Mouse (Mus musculus) adipocyte (in vitro differentiated cells): ENCODE measurements around the gene Fam19a3.
A peak's percentile ranks its signal among the peaks of the same experiment; 100 is the strongest.
"Not testable (repeated sequence)": the region's sequence is repeated elsewhere in the genome, so short reads cannot be mapped to it uniquely, and the experiment has no call there.

Source experiments
- DNase-seq: peaks from one replicate; pipeline ENCODE4 v3.0.0-alpha.2; 2016; ENCODE audit warnings: low spot score

The Fam19a3 gene

DNA sequence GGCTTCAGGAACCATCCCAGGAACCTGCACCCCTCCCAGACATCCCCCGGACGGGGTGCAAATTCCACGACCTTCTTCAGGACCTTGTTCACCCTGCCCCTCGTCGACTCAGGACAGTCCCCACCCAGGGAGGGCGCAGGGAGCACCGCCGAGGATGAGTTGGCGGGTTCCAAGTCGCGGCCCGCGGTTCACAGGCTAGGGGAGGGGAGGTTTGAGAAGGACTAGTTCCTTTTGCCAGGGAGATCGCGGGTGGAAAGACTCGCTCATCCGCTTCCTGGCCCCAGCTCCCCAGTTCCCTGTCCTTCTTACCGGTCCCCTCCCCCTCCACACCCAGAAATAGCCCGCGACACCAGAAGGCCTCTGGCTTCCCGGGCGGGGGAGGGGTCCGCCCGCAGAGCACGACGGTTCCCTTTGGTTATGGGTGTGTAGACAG lies at the start of gene Fam19a3:
Gene Fam19a3, minus strand, starts transcription at position 370 of the 433 bp plus-strand sequence.
- no peak for DNase-seq

DNA sequence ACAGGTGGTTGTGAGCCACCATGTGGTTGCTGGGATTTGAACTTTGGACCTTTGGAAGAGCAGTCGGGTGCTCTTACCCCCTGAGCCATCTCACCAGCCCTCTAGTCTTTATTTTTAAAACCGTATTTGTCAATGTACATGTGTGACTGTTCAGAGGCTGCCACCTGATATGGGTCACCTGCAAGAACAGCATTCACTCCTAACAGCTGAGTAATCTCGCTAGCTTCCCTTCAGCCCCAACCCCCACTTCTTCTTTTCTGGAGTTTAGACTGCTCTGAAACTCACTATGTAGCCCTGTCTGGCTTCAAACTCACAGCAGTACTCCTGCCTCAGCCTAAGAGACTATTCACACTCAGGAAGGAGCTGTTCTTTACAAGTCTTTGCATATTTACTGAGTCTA lies 40.8 kb upstream of the Fam19a3 start:
- DNase-seq, result no peak

DNA sequence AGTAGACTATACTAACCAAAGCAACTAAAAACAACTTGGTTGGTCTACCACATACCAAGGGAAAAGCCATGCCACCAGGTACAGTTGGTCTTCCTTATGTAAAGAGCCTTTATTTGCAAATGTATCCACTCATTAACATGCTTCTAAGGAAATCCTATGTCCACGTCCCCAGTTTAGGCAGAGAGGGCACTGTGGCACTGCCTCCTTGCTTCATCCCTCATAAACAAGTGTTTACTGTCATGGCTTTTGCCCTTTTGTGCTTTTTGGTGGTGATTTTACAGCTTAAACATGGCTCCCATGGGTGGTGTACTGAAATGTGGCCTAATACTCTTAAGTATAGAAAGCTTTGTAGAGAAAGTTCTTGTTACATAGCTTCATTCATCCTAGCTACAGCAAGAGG lies 38.8 kb upstream of the Fam19a3 start:
- DNase-seq, result peak; percentile 40

DNA sequence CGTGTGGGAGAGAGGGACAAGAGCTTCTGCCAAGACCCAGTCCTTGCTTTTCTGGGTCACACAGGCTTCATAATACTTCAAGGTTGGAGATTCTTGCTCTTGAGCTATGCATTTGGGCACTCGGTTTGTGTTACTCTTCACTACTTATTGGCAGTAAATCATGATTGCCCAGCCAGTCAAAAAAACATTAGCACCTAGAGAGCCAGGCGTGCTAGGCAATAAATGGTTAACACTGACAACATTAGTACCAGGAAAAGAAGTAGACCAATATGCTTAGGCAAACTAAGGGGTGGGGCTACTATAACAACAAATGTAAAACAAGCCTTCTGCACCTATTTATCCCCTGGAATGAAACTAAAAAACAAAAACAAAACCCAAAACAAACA lies 37.1 kb upstream of the Fam19a3 start:
- no peak for DNase-seq

DNA sequence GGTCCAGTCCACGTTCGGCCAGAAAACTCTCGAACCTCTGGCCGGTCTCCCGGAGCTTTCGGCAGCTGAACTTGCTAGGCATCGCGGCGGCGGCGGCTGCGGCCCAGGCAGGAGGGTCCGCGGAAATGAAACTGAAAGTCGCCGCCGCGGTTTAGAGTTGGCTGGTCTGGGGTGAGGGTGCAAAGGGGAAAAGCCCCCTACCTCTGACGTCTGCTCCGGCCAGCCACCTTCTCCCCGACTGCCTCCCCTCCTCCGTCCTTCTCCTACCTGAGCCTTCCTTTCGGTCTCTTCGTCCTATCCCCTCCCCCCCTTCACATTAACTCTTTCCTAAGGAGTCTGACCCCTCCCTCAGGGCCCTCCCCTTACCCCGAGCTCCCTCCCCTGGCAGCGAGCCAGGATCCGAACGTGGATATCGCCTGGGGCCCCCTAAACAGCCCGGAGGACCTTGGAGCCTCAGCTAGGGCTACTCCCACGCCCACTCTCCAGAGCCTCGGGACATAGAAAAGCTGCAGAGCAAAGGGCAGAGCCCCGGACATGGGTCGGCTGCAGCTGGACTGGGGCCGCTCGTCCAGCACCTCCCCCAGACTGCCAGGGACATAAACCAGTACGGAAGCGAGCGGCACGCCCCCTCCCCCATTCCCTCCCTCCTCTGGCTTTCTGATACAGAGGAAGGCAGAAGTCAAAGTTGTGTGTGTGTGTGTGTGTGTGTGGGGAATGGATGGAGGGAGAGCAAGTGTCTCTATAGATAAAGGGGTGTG lies 36.5 kb upstream of the Fam19a3 start, which contains the start of gene Mov10:
Gene Mov10, minus strand, starts transcription at position 573 of the 758 bp plus-strand sequence.
- DNase-seq, result peak; percentile 93

DNA sequence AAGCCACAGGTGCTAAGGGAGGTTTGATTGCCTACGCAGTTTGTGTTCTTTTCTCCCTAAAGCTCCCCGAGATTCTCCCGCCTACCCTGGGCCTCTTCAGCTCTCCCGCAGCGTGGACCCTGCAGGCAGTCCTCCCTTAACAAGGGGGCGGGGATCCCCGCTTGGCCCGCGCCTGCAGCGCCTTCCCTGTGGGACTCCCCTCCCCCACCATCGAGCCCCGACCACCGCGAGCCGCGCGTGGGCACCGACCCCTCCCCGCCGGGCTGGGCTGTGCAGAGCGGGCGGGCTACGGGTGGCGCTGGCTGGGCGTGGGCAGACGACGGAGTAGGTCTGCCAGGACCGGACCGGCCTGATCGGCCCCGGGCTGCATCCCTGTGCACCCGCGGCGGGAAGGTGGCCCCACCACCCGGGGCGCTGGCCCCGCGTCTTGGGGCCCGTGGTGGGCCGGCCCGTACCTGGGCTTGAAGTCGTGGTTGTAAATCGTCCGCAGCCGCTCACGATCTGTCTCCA lies 35.9 kb upstream of the Fam19a3 start:
- peak; percentile 50 for DNase-seq

DNA sequence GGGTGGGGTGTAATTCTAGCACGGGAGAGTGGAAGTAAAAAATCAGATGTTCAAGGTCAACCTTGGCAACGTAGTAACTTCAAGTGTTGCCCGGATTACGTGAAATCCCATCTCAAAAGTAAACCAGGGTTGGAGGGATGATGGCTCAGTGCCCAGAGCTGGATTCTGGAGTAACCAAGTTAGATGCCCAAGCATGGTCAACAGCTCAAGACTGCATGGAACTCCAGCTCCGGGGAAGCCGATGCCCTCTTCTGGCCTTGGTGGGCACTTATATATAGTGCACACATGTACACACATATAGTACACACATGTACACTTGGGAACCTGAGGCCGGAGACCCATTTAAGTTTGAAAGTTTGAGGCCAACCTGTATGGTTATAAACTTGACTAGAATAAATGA lies 34.5 kb upstream of the Fam19a3 start:
- no peak for DNase-seq

DNA sequence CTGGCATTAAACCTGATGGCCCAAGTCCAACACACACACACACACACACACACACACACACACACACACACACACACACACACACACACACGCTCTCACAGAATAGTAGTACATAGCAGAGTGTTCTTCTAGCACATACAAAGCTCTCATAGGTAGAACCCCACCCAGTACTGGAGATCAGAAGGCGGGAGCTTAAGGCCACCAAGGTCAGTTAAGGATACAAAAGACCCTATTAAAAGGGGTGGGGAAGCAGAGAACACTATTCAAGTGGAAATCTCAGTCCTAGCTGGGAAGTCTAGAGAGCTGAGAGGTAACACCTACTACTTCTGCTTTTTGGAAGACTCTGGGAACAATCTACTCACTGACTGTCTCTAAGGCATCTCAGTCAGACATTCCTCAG lies 33.7 kb upstream of the Fam19a3 start:
- no peak for DNase-seq

DNA sequence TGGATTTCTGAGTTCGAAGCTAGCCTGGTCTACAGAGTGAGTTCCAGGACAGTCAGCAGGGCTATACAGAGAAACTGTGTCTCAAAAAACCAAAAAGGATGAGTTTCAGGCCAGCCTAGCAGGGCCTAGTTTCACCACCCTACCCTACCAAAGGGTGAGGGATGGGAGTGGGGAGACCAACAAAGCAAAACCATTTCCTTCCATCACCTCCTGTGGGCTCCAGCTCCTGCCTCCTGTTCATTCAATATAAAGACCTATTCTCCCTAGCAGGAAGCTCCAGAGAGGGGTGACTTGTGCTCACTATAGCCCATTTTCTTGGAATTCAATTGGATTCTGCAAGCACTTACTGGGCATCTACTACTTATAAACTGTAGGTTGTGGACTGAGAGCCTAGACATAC lies 33.1 kb upstream of the Fam19a3 start:
- no peak for DNase-seq

DNA sequence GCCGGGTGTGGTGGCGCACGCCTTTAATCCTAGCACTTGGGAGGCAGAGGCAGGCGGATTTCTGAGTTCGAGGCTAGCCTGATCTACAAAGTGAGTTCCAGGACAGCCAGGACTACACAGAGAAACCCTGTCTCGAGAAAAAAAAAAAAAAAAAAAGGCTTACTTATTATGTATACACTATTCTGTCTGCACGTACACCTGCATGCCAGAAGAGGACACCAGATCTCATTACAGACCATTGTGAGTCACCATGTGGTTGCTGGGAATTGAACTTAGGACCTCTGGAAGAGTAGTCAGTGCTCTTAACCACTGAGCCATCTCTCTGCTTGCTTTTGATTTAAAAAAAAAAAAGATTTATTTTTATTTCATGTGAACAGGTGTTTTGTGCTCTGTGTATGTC lies 31.6 kb upstream of the Fam19a3 start:
- not testable (repeated sequence) for DNase-seq

DNA sequence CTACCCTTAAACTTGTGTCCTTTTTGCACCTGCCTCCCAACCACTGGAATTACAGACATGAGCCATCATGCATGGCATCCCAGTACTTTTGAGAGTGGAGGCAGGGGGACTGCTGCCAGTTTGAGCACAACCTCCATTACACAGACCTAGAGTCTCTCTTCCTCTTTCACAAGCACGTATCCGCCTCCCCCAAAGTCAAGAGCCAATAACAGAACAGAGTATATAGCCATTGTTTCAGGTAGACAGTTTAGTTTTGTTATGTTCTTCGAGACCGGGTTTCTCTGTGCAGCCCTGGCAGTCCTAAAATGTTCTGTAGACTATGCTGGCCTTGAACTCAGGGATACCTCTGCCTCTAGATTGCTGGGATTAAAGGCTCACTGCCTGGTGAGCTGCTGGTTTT lies 30.6 kb upstream of the Fam19a3 start:
- no peak for DNase-seq

DNA sequence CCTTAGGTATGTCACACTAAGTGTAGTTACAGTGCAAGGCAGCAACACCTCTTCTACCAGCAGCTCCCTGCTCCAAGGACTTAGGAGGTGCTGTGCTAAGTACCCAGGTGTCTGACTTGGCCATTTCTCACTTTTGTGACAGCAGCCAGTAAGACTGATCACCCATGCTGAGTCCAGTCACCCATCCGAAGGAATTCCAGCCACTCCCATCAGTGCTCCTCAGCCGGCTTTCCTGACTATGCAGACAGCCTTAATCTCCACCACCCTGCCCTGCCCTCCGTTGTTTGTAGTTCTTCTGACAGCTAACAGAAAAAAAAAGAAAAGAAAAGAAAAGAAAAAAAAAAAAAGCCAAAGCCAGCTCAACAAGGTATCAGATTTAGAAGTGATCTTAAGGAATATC lies 30.1 kb upstream of the Fam19a3 start:
- no peak for DNase-seq

DNA sequence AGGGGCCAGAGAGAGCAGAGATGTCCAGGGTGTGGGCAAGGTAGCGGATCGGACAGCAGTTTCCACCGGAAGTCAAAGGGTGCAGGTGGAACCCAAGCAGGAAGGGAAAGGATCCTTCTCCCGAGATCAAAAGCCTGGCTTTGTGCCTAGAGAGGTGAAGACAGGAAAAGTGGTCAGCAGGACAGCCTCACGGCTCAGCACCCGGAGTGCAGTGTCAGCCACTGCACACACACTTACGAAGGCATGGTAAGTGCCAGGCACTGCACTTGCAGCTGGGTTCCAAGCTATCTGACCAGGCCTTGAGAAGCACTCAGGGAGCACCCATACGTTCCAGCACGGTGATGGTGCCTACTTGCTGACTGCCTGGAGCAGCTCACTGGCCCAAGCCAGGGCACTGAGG lies 23.9 kb upstream of the Fam19a3 start:
- no peak for DNase-seq

DNA sequence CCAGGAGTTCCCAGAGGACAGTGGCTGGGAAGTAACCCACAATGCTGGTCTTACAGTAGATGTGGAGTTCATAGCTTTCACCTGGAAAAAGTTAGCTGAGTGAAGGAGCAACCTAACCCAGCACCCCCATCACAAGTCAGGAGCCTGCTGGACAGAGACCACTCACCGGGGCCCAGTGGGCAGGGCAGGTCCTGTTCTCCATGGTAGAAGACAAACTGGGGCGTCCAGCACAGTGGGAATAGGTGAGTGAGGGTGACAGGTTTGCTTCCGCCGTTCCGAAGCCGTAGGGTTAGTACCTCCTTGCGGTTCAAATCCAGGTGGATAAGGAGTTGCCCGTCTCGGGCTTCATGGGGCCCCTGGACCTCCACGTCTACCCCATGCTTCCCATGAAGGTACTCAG lies 22.7 kb upstream of the Fam19a3 start:
- DNase-seq, result no peak

DNA sequence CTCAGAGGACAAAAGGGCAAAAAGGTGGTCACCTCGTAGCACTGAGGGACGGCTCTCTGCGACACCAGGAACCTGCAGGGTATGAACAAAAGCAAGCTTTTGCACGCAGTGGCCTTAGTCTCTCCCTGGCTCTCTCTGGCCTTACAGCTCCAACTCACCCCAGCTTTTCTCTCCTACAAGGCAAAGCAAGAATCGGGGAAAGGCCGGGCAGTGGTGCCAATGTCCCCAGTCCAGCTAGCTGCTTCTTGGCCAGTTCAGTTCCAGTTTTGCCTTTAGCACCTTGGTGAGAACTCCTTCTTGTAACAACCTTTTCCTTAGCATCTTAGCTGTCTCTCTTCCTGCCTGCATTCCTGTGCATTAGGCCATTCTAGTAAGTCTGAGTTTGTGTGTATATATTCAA lies 19.8 kb upstream of the Fam19a3 start:
- DNase-seq, result no peak

DNA sequence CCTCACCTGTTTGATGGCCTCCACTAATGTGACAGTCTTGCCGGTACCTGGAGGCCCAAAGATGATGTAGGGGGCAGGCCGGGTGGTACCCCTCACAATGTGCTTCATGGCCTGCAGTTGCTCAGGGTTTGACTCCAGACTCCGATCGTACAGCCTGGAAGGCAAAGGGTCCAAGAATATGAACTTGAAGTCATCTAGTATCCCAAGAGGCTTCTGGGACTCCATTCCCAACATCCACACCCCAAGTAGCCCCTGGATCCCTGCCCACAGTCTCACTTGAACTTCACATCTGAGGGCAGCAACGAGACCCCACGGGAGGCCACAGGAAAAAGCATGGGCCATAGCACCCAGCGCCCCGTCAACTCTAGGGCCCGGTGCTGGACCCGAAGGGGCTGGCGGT lies 19.0 kb upstream of the Fam19a3 start:
- DNase-seq, result no peak

DNA sequence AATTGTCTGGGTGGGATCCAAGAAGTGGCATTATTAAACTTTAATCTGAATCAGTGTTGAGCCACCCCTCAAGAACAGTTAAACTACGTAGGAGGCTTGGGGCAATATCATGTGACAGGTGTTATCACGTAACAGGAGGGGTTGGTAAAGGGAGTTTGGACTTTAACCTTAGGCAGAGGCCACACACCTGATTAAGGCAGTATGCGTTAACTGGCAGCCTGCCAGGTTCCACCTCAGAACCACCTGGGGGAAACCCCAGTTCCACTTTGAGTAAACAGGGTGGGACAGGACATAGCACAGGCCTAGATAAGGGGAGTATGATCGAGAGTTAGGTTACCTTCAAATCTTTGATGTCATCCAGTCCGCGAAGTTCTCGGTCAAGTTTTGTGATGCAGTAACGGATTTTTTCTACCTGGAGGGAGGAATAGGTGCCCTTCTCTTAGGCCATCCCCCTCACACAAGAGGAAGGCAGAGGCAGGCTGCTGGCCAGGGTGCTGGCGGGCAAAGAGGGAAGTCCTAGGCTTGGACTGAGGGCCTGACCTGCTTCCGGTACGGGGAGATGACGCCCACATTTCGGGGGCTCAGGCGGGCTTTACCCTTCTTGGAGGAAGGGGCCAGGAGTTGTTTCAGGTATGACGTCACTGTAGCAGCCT lies 14.9 kb upstream of the Fam19a3 start:
- DNase-seq, result no peak

DNA sequence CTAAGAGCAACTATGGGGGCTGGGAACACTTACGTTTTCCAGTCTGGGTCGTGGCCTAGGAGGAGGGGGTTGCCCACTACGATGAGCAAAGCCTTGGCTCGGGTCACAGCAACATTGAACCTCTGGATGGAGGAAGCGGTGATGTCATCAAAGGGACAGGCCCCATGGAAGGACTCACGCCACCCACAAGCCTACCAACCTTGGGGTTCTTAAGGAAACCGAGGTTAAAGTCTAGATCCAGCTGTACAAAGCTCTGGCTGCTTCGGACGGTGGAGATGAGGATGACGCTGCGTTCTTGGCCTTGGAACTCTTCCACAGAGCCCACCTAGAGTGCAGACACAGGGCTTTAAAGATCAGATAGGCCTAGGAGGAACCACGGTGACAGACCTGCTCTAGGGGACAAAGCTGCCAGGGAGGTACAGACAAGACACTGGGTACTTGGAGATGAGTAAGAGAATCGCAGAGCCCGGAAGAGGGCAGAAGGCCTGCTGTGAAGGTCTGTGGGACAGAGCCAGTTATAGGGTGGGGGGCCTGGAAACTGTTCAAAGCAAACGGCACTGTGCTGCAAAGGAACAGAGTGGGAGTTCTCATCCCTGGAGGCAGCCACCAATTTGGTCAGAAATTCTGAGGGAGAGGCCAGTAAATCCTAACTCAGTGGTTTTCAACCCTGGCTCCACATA lies 14.2 kb upstream of the Fam19a3 start:
- DNase-seq, result no peak

DNA sequence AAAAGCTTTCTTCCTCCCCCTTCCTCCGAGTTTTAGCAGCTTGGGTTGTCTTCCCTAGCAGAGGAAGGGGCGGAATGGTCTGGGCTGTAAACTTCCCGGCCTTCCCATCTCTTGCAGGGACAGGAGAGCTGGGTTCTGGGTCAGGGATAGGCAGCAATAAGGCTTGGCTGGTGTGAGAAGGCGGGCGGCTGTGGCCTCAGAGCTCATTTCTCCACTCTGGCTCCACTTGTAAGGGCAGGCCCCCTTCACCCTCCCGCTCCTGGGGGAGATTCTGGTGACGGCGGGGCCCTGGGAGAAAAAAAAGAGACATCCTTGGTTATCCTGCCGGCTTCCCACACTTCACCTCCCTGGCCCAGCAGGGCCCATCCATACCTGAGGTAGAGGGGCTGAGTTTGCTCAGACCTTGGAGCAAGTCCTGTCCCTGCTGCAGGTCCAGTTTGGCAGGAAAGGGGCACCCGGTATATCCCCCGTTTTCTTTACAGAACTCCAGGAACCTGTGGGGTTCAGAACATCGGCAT lies 13.4 kb upstream of the Fam19a3 start:
- no peak for DNase-seq

DNA sequence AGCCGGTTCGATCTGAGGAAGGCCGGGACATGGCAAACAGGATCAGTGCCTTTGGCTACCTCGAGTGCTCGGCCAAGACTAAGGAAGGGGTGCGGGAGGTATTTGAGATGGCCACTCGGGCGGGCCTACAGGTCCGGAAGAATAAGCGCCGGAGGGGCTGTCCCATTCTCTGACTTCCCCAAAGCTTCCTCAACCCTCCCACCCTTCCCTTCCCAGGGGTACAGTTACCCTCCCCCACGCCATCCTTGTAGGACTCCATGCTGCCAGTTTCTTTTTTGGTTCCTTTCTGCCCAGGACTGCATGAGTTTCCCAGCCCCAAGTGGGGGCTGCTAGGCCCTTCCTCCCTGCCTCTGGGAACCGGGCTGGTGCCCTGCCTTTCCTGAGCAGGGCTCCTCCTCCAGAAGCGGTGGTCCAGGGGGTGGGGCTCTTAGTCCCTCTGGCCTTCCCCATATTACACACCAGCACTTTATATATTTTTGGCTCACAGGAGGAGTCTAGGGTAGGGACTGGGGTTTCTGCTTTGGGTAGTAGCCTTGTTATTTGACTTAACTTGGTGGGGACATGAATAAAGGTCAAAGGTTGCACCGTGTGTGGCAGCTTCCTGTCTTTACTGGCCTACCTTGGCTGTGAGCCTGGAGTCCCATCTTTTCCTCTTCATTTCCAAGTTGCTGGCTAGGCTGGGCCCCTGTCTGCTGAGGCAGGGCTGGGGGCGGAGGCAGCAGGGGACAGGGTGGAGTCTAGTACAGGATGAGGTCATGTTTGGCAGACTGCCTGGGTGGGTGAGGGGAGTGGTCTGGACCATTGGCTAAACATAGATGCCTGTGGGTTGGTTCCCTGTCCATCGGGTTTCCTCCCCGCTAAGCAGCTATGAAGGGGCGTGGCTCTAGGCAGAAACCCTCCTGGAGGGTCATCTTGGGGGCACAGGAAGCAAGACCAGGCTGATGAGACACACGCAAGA lies 12.5 kb upstream of the Fam19a3 start:
- peak; percentile 85 for DNase-seq
